Mouse (Mus musculus) monocyte, adult 5-6 weeks (primary cell): Measurements from ENCODE around the gene AU018091. TPM values are rescaled to one million over a fixed set of nuclear protein-coding genes. Genes with fewer than 3 reads are reported as not detected.
"Not testable (repeated sequence)": the region's sequence is repeated elsewhere in the genome, so short reads cannot be mapped to it uniquely, and the experiment has no call there.

Source experiments
- ATAC-seq: fragments of 153-309, 156-312 bp; replicated peaks from 2 replicates; pipeline ENCODE4 v1.8.0; 2017; ENCODE audit warnings: mild to moderate bottlenecking; ENCODE audit not compliant: low TSS enrichment, insufficient number of reproducible peaks, severe bottlenecking, poor library complexity, low FRiP score
- total RNA-seq: library from RNA; stranded (forward); fragments of 200-1000, 200-491, 200-594 nt; gene quantifications from 3 replicates; pipeline ENCODE4 v1.2.3, GENCODE M21; 2017

AU018091 gene
- not detected in 3 replicates for total RNA-seq

- ATAC-seq: no peak
These were observed at the start of gene AU018091 for GRCm38 (mm10) chr7:3168925-3169324. AU018091 (minus strand) TSS chr7:3169203.

- no peak for ATAC-seq
These were observed 48.6 kb upstream of the AU018091 start for GRCm38 (mm10) chr7:3217546-3218056.

GRCm38 (mm10) chr7:3216331-3216730 is 47.3 kb upstream of the AU018091 start:
- no peak for ATAC-seq

GRCm38 (mm10) chr7:3213557-3213956 is 44.6 kb upstream of the AU018091 start:
- ATAC-seq: no peak

- no peak for ATAC-seq
These were observed 44.2 kb upstream of the AU018091 start for GRCm38 (mm10) chr7:3213156-3213555.

GRCm38 (mm10) chr7:3212002-3212790 is 43.2 kb upstream of the AU018091 start:
- ATAC-seq: no peak

- no peak for ATAC-seq
These were observed 42.5 kb upstream of the AU018091 start for GRCm38 (mm10) chr7:3211518-3211917.

- ATAC-seq: no peak
These were observed 41.6 kb upstream of the AU018091 start for GRCm38 (mm10) chr7:3210605-3211004.

- no peak for ATAC-seq
These were observed 37.5 kb upstream of the AU018091 start for GRCm38 (mm10) chr7:3206520-3206919.

GRCm38 (mm10) chr7:3204628-3205027 is 35.6 kb upstream of the AU018091 start:
- ATAC-seq: no peak

- ATAC-seq: no peak
These were observed 34.9 kb upstream of the AU018091 start for GRCm38 (mm10) chr7:3203890-3204289.

- ATAC-seq: no peak
These were observed 32.2 kb upstream of the AU018091 start for GRCm38 (mm10) chr7:3201134-3201705.

- ATAC-seq: no peak
These were observed 29.9 kb upstream of the AU018091 start for GRCm38 (mm10) chr7:3198884-3199283.

GRCm38 (mm10) chr7:3195850-3196249 is 26.8 kb upstream of the AU018091 start:
- ATAC-seq: no peak

- ATAC-seq: no peak
These were observed 25.5 kb upstream of the AU018091 start for GRCm38 (mm10) chr7:3194531-3194930.

GRCm38 (mm10) chr7:3193905-3194304 is 24.9 kb upstream of the AU018091 start:
- no peak for ATAC-seq

- ATAC-seq: no peak
These were observed 24.1 kb upstream of the AU018091 start for GRCm38 (mm10) chr7:3193049-3193632.

GRCm38 (mm10) chr7:3191971-3192498 is 23.0 kb upstream of the AU018091 start:
- ATAC-seq: no peak

GRCm38 (mm10) chr7:3186726-3187125 is 17.7 kb upstream of the AU018091 start:
- not testable (repeated sequence) for ATAC-seq
